Mouse (Mus musculus) cerebellum, adult 8-10 months (tissue): ENCODE results near the gene Dynlt1b.
A peak's percentile ranks its signal among the peaks of the same experiment; 100 is the strongest.
"Not testable (repeated sequence)": the region's sequence is repeated elsewhere in the genome, so short reads cannot be mapped to it uniquely, and the experiment has no call there.

Experiments
- DNase-seq: peaks from one replicate; pipeline ENCODE4 v3.0.0; 2022

Dynlt1b gene

GRCm38 (mm10) chr17:6424294-6424980 lies 5.5 kb upstream of the Dynlt1b start:
- not testable (repeated sequence) for DNase-seq

DNA sequence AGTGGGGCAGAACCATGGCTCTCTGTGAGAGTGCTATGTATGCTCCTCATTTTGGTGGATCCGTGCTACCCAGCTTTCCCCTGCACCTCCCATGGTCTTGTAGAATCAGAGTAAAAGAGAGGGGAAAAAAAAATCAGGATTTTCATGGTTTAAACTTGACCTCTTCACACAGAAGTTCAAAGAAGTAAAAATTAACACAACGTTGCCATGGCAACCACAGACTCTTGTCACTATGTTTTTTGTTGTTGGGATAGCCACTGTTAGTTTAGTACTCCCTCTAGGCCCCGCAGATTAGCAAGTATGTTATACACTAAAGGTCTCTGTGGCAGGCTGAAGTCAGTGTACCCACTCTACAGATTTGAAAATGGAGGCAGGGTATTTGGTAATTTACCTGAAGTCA lies 4.6 kb upstream of the Dynlt1b start:
- DNase-seq: not testable (repeated sequence)

DNA sequence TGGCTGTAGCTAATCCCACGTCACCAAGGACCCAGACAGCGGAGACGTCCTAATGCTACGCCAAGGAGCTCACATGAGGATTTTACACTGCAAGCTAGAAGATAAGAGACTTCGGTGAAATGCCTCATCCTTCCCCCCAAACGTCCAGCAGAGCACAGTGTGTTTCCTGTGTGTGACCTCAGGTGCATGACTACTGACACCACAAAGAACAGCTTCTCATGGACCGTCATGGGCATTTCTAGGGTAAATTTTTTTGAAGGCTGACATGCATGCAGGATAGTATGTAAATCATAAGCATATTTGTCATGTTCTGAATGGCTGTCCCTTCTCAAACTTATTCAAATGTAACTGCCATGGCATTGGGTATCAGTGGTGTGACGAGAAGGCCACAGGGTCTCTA lies 3.0 kb upstream of the Dynlt1b start:
- DNase-seq: not testable (repeated sequence)

DNA sequence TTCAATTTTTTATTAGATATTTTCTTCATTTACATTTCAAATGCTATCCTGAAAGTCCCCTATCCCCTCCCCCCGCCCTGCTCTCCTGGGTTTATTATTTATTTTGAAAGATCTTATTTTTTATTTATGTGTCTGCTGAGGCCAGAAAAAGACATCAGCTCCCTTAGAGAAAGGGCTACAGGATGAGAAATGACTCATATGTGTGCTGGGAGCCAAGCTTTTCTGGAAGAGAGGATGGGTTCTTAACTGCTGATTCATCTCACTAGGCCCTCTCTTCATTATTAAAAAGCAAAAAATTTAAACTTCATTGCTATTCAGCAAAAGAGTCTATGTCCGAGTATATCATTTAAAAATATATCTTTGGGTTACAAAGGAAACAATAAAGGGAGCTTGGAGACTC lies 986 bp upstream of the Dynlt1b start:
- DNase-seq: not testable (repeated sequence)

DNA sequence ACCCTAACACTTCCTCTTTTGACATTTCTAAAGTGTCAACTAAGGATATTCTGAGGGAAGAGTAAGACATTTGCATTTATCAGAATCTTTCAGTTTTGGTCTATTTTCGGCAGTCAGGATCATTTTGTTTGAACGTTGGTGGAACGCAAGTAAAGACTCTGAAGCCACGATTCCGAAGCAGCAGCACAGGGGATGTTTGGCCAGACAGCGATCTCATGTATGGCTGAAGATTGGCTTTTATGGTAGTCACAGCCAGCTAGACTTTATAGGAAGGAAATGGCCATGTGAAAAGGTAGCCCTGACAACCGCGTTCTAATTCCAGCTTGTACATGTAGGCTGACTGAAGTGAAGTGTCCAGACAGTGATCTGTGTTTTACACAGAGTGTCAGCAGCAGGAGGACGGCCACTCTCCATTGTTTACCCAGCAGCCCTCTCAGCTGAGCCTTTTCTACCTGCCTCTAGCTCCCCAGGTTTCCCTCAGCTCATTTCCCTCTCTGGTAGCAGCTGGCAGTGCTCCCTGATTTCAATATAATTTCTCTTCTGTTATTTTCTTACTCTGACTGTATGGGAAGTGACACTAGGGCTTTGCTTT lies 594 bp downstream of the Dynlt1b start:
- DNase-seq: not testable (repeated sequence)

DNA sequence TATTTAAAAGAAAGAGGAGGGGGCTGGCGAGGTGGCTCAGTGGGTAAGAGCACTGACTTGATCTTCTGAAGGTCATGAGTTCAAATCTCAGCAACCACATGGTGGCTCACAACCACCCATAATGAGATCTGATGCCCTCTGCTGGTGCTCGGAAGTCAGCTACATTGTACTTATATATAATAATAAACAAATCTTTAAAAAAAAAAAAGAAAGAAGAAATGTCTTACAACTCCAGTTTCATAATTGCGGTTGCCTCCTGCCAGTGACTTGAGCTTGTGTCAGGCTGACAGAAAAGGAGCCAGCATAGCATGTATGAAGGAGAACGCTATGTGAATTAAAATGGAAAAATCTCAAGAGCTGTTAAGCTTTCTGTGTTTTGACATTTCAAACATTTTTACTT lies 2.5 kb downstream of the Dynlt1b start:
- DNase-seq: not testable (repeated sequence)

GRCm38 (mm10) chr17:6433691-6434090 lies 3.8 kb downstream of the Dynlt1b start:
- DNase-seq: not testable (repeated sequence)

GRCm38 (mm10) chr17:6438080-6438479 lies 8.2 kb downstream of the Dynlt1b start:
- DNase-seq: not testable (repeated sequence)

DNA sequence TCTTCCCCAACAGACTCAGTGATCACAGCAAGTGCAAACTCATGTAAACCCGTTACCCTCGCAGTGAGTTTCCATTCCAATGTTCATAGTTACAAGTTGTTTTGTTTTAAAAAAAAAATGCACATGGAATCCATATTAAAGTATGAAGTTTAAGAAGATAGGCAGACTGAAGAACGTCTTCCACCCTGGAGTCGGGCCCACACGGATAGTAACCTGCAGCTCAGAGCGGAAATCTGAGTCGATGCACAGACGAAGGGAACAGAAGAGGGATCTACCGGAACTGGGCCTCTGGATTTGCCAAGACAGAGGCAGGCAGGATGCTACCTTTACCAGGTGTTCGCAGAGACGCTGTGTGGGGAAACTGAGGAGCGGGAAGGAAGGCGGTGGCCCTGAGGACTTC lies 10.0 kb downstream of the Dynlt1b start:
- not testable (repeated sequence) for DNase-seq

GRCm38 (mm10) chr17:6440493-6441077 lies 10.7 kb downstream of the Dynlt1b start:
- DNase-seq: not testable (repeated sequence)

- not testable (repeated sequence) for DNase-seq
These were observed 11.3 kb downstream of the Dynlt1b start for GRCm38 (mm10) chr17:6441254-6441653.

- not testable (repeated sequence) for DNase-seq
These were observed 12.6 kb downstream of the Dynlt1b start for GRCm38 (mm10) chr17:6442513-6442912.

GRCm38 (mm10) chr17:6445794-6446587 lies 16.1 kb downstream of the Dynlt1b start:
- DNase-seq: not testable (repeated sequence)

DNA sequence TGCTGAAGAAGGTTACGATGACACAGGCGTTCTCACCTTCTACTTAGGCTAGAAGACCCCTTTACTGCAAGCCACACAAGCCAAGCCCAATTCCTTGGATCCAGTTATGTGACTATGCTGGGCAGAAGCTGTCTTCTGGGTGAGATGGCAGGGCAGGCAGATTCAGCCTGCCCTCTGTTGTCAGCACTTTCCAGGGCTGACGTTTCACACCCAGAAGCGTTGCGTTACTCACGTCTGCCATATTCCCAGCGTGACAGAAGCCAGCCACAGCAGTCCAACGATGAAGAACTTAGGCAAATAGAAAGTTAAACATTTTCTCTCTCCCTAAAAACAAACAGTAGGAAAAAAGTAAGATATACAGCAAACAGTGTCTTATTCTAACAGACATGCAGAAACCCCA lies 18.4 kb downstream of the Dynlt1b start:
- DNase-seq: peak; percentile 65

- peak; percentile 65 for DNase-seq
These were observed 19.3 kb downstream of the Dynlt1b start for GRCm38 (mm10) chr17:6449166-6449565.

DNA sequence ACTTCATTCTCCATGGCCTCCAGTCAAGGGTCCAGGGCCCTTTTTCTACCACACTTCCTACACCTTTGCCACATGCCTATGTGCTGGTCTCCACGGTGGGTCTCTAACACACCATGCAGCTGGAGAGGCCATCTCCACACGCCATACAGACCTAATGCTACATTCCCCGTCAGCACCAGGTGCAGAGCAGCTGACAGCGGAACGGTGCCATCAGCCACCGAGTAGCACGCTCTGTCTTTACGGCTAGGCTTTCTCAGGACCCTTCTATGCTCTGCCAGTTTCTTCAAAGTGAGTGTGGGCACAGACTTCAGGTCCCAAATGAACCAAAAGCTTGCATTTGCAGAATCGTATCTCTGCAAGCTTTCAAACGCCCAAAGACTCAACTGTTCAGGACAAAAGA lies 21.3 kb downstream of the Dynlt1b start:
- not testable (repeated sequence) for DNase-seq

GRCm38 (mm10) chr17:6452689-6453088 lies 22.8 kb downstream of the Dynlt1b start:
- not testable (repeated sequence) for DNase-seq

DNA sequence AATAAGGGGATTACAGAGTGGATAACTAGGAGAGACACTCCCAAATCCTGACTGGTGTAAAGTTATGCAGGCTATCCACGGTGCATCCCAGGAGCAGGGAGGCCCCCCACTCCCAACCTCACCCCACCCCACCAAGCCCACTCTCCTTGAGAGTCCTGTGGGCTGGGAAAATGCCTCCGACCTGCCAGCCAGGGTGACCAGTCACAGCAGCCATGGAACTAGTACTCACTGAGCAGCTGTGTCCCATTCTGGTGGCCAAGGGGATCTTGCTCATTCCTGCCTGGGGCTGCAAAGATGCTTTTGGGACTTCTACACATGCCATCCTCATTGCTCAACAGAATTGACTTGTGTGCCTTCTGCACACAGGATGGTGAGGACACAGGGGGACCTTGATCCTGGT lies 24.8 kb downstream of the Dynlt1b start:
- not testable (repeated sequence) for DNase-seq

DNA sequence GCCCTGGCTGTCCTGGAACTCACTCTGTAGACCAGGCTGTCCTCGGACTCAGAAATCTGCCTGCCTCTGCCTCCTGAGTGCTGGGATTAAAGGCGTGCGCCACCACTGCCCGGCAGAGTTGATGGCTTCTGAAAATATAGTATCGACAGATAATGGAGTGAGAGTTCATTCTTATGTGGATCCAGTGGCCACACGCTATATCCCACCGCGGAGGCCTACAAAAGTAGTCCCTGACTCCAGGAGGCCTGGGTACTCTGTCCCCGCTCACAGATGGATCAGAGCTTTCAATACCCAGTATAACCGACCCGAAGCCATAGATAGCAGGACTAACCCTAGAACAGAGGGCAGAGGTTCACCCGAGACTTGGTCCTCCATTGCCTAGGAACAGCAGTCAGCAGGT lies 26.0 kb downstream of the Dynlt1b start:
- not testable (repeated sequence) for DNase-seq

GRCm38 (mm10) chr17:6456614-6457402 lies 26.9 kb downstream of the Dynlt1b start:
- DNase-seq: not testable (repeated sequence)

DNA sequence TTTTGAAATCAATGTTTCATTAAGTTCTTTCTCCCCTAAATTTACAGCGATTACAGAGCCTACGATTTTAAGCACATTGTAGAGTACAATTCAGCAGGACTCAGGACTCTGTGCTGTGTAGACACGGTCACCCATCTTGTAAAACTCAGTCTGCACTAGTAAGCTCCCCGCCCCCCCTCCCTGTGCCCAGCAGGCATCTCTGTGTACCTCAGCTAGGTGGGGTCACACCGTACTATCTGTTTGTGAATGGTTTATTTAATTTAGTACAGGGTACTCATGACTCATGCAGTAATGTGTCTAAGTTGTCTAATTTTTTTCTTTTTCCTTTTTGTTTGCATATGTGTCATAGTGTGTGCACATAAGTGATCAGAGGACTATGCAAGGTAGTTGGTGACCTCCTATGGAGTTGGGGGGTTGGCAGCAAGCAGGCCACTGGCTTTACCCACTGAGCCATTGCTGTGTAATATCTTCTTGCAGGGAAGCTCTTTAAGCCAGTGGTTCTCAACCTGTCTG lies 31.2 kb downstream of the Dynlt1b start:
- not testable (repeated sequence) for DNase-seq

DNA sequence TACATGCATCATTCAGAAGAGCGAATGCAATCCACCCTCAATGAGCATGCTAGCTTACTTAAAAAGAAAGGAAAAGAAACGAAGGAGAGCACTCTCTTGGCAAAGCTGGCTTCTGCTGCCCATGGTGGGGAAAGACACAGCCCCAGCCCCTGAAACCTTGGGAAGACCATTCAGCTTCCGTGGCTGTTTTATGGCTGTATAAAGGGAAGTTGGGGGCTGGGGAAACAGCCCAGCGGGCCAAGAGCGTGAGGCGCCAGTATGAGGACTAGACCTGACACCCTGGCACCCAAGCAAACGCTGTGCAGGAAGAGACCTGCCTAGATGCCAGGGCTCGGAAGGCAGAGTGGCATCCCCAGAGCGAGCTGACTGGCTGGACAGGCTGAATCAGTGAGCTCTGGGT lies 35.8 kb downstream of the Dynlt1b start:
- DNase-seq: not testable (repeated sequence)
